Mouse (Mus musculus): ENCODE data around the gene Fbxo11.
"Not testable (repeated sequence)": the region's sequence is repeated elsewhere in the genome, so short reads cannot be mapped to it uniquely, and the experiment has no call there.

The Fbxo11 gene

GRCm38 (mm10) chr17:88067202-88067901 lies 2.3 kb upstream of the Fbxo11 start:
- no peak for DNase-seq (ENCODE audit: low read depth, low spot score)

GRCm38 (mm10) chr17:88066799-88067198 lies 1.7 kb upstream of the Fbxo11 start:
- no peak for DNase-seq (ENCODE audit: low read depth, low spot score)

- DNase-seq (ENCODE audit: low read depth, low spot score): peak; percentile 77
These were observed 933 bp upstream of the Fbxo11 start for GRCm38 (mm10) chr17:88065801-88066646.

GRCm38 (mm10) chr17:88064347-88065030 lies 602 bp downstream of the Fbxo11 start:
- DNase-seq (ENCODE audit: low read depth, low spot score): peak; percentile 43

- peak; percentile 48 for DNase-seq (ENCODE audit: low read depth, low spot score)
These were observed 1.1 kb downstream of the Fbxo11 start for GRCm38 (mm10) chr17:88063980-88064346.

- no peak for DNase-seq (ENCODE audit: low read depth, low spot score)
These were observed 2.1 kb downstream of the Fbxo11 start for GRCm38 (mm10) chr17:88062860-88063580.

GRCm38 (mm10) chr17:88061942-88062341 lies 3.1 kb downstream of the Fbxo11 start:
- no peak for DNase-seq (ENCODE audit: low read depth, low spot score)

GRCm38 (mm10) chr17:88058280-88058679 lies 6.8 kb downstream of the Fbxo11 start:
- no peak for DNase-seq (ENCODE audit: low read depth, low spot score)

- DNase-seq (ENCODE audit: low read depth, low spot score): no peak
These were observed 7.2 kb downstream of the Fbxo11 start for GRCm38 (mm10) chr17:88057846-88058245.

- DNase-seq (ENCODE audit: low read depth, low spot score): no peak
These were observed 13.4 kb downstream of the Fbxo11 start for GRCm38 (mm10) chr17:88051679-88052078.

GRCm38 (mm10) chr17:88050892-88051291 lies 14.2 kb downstream of the Fbxo11 start:
- no peak for DNase-seq (ENCODE audit: low read depth, low spot score)

- no peak for DNase-seq (ENCODE audit: low read depth, low spot score)
These were observed 14.8 kb downstream of the Fbxo11 start for GRCm38 (mm10) chr17:88050318-88050717.

- DNase-seq (ENCODE audit: low read depth, low spot score): no peak
These were observed 22.7 kb downstream of the Fbxo11 start for GRCm38 (mm10) chr17:88042099-88043086.

- DNase-seq (ENCODE audit: low read depth, low spot score): no peak
These were observed 24.3 kb downstream of the Fbxo11 start for GRCm38 (mm10) chr17:88040810-88041209.

- DNase-seq (ENCODE audit: low read depth, low spot score): peak; percentile 31
These were observed 30.7 kb downstream of the Fbxo11 start for GRCm38 (mm10) chr17:88034418-88034817.

GRCm38 (mm10) chr17:88031755-88032154 lies 33.3 kb downstream of the Fbxo11 start:
- DNase-seq (ENCODE audit: low read depth, low spot score): peak; percentile 24

- DNase-seq (ENCODE audit: low read depth, low spot score): no peak
These were observed 35.7 kb downstream of the Fbxo11 start for GRCm38 (mm10) chr17:88029194-88029970.

- DNase-seq (ENCODE audit: low read depth, low spot score): peak; percentile 52
These were observed 39.9 kb downstream of the Fbxo11 start for GRCm38 (mm10) chr17:88025227-88025626.

GRCm38 (mm10) chr17:88023924-88024323 lies 41.2 kb downstream of the Fbxo11 start:
- no peak for DNase-seq (ENCODE audit: low read depth, low spot score)

GRCm38 (mm10) chr17:88016027-88016426 lies 49.1 kb downstream of the Fbxo11 start:
- DNase-seq (ENCODE audit: low read depth, low spot score): not testable (repeated sequence)
